Mouse (Mus musculus): ENCODE measurements at regions not wholly inside any gene's neighbourhood (a gene's known extent, or its start where the extent isn't known, plus 50 kb on each side); places are given as distances from the start of the nearest gene placed in this dataset.

- Histone ChIP-seq H3K4me3 (ENCODE audit: low read length) (no peak overlapping the region), H3K9ac (ENCODE audit: low read depth, low read length) (no peak overlapping the region), H3K9me3 (ENCODE audit: control insufficient read depth, low read length) (no peaks in the 10 kb centered on the region), H3K36me3 (ENCODE audit: control insufficient read depth, insufficient read depth, low read length) (no peaks in the 10 kb centered on the region), H3K27me3 (replicated peaks; ENCODE audit: control insufficient read depth, insufficient read depth, low read length) (no peaks in the 10 kb centered on the region), H3K4me2 (ENCODE audit: low read length) (no peak overlapping the region), H3K4me1 (ENCODE audit: control insufficient read depth, insufficient read depth, low read depth, low read length) (no peaks in the 10 kb centered on the region), H3K27ac (ENCODE audit: low read depth, low read length) (no peak overlapping the region)
- no peak for ATAC-seq
Observed at GRCm38 (mm10) chr3:58126996-58127395, 279.1 kb upstream of the Pfn2 start.

- no peak for ATAC-seq
- H3K4me2 ChIP-seq (ENCODE audit: low read length), result no peak overlapping the region
- no peak overlapping the region for H3K9ac ChIP-seq (ENCODE audit: low read depth, low read length)
- 64% methylated on average over 8 of the region's 8 CpGs for WGBS
- no peak overlapping the region for H3K27ac ChIP-seq (ENCODE audit: low read depth, low read length)
- H3K9me3 ChIP-seq (ENCODE audit: control insufficient read depth, low read length), result no peaks in the 10 kb centered on the region
- H3K4me1 ChIP-seq (ENCODE audit: control insufficient read depth, insufficient read depth, low read depth, low read length), result no peaks in the 10 kb centered on the region
- no peak overlapping the region for H3K4me3 ChIP-seq (ENCODE audit: low read length)
- H3K27me3 ChIP-seq (replicated peaks; ENCODE audit: control insufficient read depth, insufficient read depth, low read length), result no peaks in the 10 kb centered on the region
- no peaks in the 10 kb centered on the region for H3K36me3 ChIP-seq (ENCODE audit: control insufficient read depth, insufficient read depth, low read length)
Observed at GRCm38 (mm10) chr3:58128059-58128458, 280.2 kb upstream of the Pfn2 start.

GRCm38 (mm10) chr3:58129358-58129903 is 281.6 kb upstream of the Pfn2 start:
- no peak overlapping the region for H3K4me3 ChIP-seq (ENCODE audit: low read length)
- no peaks in the 10 kb centered on the region for H3K9me3 ChIP-seq (ENCODE audit: control insufficient read depth, low read length)
- H3K4me2 ChIP-seq (ENCODE audit: low read length), result no peak overlapping the region
- no peak overlapping the region for H3K27ac ChIP-seq (ENCODE audit: low read depth, low read length)
- H3K27me3 ChIP-seq (replicated peaks; ENCODE audit: control insufficient read depth, insufficient read depth, low read length), result no peaks in the 10 kb centered on the region
- H3K9ac ChIP-seq (ENCODE audit: low read depth, low read length), result no peak overlapping the region
- H3K4me1 ChIP-seq (ENCODE audit: control insufficient read depth, insufficient read depth, low read depth, low read length), result no peaks in the 10 kb centered on the region
- ATAC-seq, result no peak
- 72% methylated on average over 6 of the region's 6 CpGs for WGBS
- no peaks in the 10 kb centered on the region for H3K36me3 ChIP-seq (ENCODE audit: control insufficient read depth, insufficient read depth, low read length)

- no peaks in the 10 kb centered on the region for H3K4me1 ChIP-seq (ENCODE audit: control insufficient read depth, insufficient read depth, low read depth, low read length)
- ATAC-seq, result peak; percentile 64; the same call in 1 of the 2 replicates
Observed at GRCm38 (mm10) chr3:58135607-58136365, 278.7 kb upstream of the Tsc22d2 start.

GRCm38 (mm10) chr3:58138726-58139585 is 275.6 kb upstream of the Tsc22d2 start:
- Histone ChIP-seq H3K4me3 (ENCODE audit: low read length) (no peak overlapping the region), H3K27ac (ENCODE audit: low read depth, low read length) (no peak overlapping the region), H3K4me2 (ENCODE audit: low read length) (no peak overlapping the region), H3K9ac (ENCODE audit: low read depth, low read length) (no peak overlapping the region), H3K9me3 (ENCODE audit: control insufficient read depth, low read length) (no peaks in the 10 kb centered on the region), H3K36me3 (ENCODE audit: control insufficient read depth, insufficient read depth, low read length) (no peaks in the 10 kb centered on the region), H3K27me3 (replicated peaks; ENCODE audit: control insufficient read depth, insufficient read depth, low read length) (no peaks in the 10 kb centered on the region), H3K4me1 (ENCODE audit: control insufficient read depth, insufficient read depth, low read depth, low read length) (no peaks in the 10 kb centered on the region)
- 79% methylated on average over 8 of the region's 8 CpGs for WGBS
- ATAC-seq, result no peak

More at GRCm38 (mm10) chr3:58135607-58136365, 278.7 kb upstream of the Tsc22d2 start:
- Histone ChIP-seq H3K4me2 (ENCODE audit: low read length) (no peak overlapping the region), H3K36me3 (ENCODE audit: control insufficient read depth, insufficient read depth, low read length) (no peaks in the 10 kb centered on the region), H3K27me3 (replicated peaks; ENCODE audit: control insufficient read depth, insufficient read depth, low read length) (no peaks in the 10 kb centered on the region), H3K9ac (ENCODE audit: low read depth, low read length) (no peak overlapping the region), H3K4me3 (ENCODE audit: low read length) (no peak overlapping the region), H3K27ac (ENCODE audit: low read depth, low read length) (no peak overlapping the region), H3K9me3 (ENCODE audit: control insufficient read depth, low read length) (no peaks in the 10 kb centered on the region)
- 18% methylated on average over 10 of the region's 10 CpGs for WGBS

GRCm38 (mm10) chr3:58146108-58146507 is 268.4 kb upstream of the Tsc22d2 start:
- Histone ChIP-seq H3K27me3 (replicated peaks; ENCODE audit: control insufficient read depth, insufficient read depth, low read length) (no peaks in the 10 kb centered on the region), H3K9me3 (ENCODE audit: control insufficient read depth, low read length) (no peaks in the 10 kb centered on the region), H3K4me1 (ENCODE audit: control insufficient read depth, insufficient read depth, low read depth, low read length) (no peaks in the 10 kb centered on the region), H3K4me3 (ENCODE audit: low read length) (no peak overlapping the region), H3K36me3 (ENCODE audit: control insufficient read depth, insufficient read depth, low read length) (no peaks in the 10 kb centered on the region), H3K9ac (ENCODE audit: low read depth, low read length) (no peak overlapping the region), H3K27ac (ENCODE audit: low read depth, low read length) (no peak overlapping the region), H3K4me2 (ENCODE audit: low read length) (no peak overlapping the region)
- ATAC-seq, result no peak
- WGBS, result 64% methylated on average over 3 of the region's 3 CpGs

GRCm38 (mm10) chr3:58146762-58147161 is 267.8 kb upstream of the Tsc22d2 start:
- no peak overlapping the region for H3K9ac ChIP-seq (ENCODE audit: low read depth, low read length)
- no peaks in the 10 kb centered on the region for H3K9me3 ChIP-seq (ENCODE audit: control insufficient read depth, low read length)
- H3K4me2 ChIP-seq (ENCODE audit: low read length), result no peak overlapping the region
- 63% methylated on average over 1 of the region's 1 CpGs for WGBS
- H3K36me3 ChIP-seq (ENCODE audit: control insufficient read depth, insufficient read depth, low read length), result no peaks in the 10 kb centered on the region
- H3K27ac ChIP-seq (ENCODE audit: low read depth, low read length), result no peak overlapping the region
- no peaks in the 10 kb centered on the region for H3K4me1 ChIP-seq (ENCODE audit: control insufficient read depth, insufficient read depth, low read depth, low read length)
- no peak overlapping the region for H3K4me3 ChIP-seq (ENCODE audit: low read length)
- H3K27me3 ChIP-seq (replicated peaks; ENCODE audit: control insufficient read depth, insufficient read depth, low read length), result no peaks in the 10 kb centered on the region
- no peak for ATAC-seq

- H3K27me3 ChIP-seq (replicated peaks; ENCODE audit: control insufficient read depth, insufficient read depth, low read length), result no peaks in the 10 kb centered on the region
- H3K4me1 ChIP-seq (ENCODE audit: control insufficient read depth, insufficient read depth, low read depth, low read length), result no peaks in the 10 kb centered on the region
- H3K36me3 ChIP-seq (ENCODE audit: control insufficient read depth, insufficient read depth, low read length), result no peaks in the 10 kb centered on the region
- H3K27ac ChIP-seq (ENCODE audit: low read depth, low read length), result no peak overlapping the region
- no peak for ATAC-seq
- WGBS, result 81% methylated on average over 3 of the region's 3 CpGs
- H3K9me3 ChIP-seq (ENCODE audit: control insufficient read depth, low read length), result no peaks in the 10 kb centered on the region
- H3K4me2 ChIP-seq (ENCODE audit: low read length), result no peak overlapping the region
- H3K4me3 ChIP-seq (ENCODE audit: low read length), result no peak overlapping the region
- no peak overlapping the region for H3K9ac ChIP-seq (ENCODE audit: low read depth, low read length)
Observed at GRCm38 (mm10) chr3:58153141-58153540, 261.4 kb upstream of the Tsc22d2 start.

Data from hindbrain, embryonic 16.5 days (tissue).